Comparison of ENCODE assay signal across 1 mouse cellular context in the genomic region with DNA sequence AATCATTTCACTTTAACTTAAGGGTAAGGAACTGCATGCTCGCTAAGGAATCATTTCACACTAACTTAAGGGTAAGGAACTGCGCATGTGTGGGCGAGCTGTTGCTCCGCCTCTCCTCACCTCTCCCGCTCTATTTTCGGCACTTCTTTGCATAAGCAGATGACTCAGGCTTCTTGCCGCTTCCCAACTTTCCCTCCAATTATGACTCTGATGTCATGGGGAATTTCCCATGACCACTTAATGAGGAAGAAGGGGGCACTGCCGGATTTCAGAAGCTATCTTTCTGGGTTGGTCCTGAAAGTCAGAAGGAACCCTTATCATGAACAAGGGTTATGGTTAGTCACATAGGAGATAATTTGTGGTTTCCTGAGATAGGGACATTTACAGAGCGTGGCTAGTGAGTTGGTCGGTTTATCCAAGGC.
TF ChIP-seq lines count a peak whose summit lies in the region.

No protein-coding gene starts in this region.

TF ChIP-seq in MEL, 35 proteins besides CTCF, POLR2A, EP300 and RAD21 (continued from another document):
- TF ChIP-seq USF2 (IDR thresholded peaks at IDR 0.05; ENCODE audit: borderline replicate concordance in 1 of 2, insufficient read depth in 1 of 2, low read depth in 1 of 2, low read length in 2 of 2) (no peak), HCFC1 (IDR thresholded peaks at IDR 0.05; ENCODE audit: low read depth, low read length) (no peak), SIN3A (IDR thresholded peaks at IDR 0.05; ENCODE audit: low read length) (peak; percentile 37; the same call in 1 of the 2 replicates), ZC3H11A (IDR thresholded peaks at IDR 0.05; ENCODE audit: low read depth, low read length) (no peak), TCF12 (IDR thresholded peaks at IDR 0.05; ENCODE audit: low read depth, low read length) (peak; percentile 71), TAL1 (IDR thresholded peaks at IDR 0.05; ENCODE audit: low read length) (no peak)
